Mouse (Mus musculus) testis, adult 2 months (tissue): ENCODE measurements around the gene Ncaph2. TPM values are rescaled to one million over a fixed set of nuclear protein-coding genes. Genes with fewer than 3 reads are reported as not detected.

ENCODE experiments used
- H3K27ac ChIP-seq: fragments of 200-500 bp; 2 replicates; pipeline ENCODE4 v1.5.1; 2012; ENCODE audit warnings: low read depth, low read length; ENCODE audit not compliant: control insufficient read depth, insufficient read depth
- H3K27me3 ChIP-seq: fragments of 200-500 bp; 2 replicates; pipeline ENCODE4 v1.6.1; 2012; ENCODE audit warnings: mild to moderate bottlenecking, low read length, moderate library complexity; ENCODE audit not compliant: control insufficient read depth, insufficient read depth
- H3K36me3 ChIP-seq: fragments of 200-500 bp; 2 replicates; pipeline ENCODE4 v1.6.1; 2012; ENCODE audit warnings: mild to moderate bottlenecking, low read length; ENCODE audit not compliant: control insufficient read depth, insufficient read depth
- H3K4me1 ChIP-seq: fragments of 200-500 bp; 2 replicates; pipeline ENCODE4 v1.6.1; 2012; ENCODE audit warnings: low read length; ENCODE audit not compliant: control insufficient read depth, insufficient read depth
- H3K4me3 ChIP-seq: fragments of 200-500 bp; 2 replicates; pipeline ENCODE4 v1.5.1; 2012; ENCODE audit warnings: low read depth, mild to moderate bottlenecking, low read length, moderate library complexity, mixed read lengths; ENCODE audit not compliant: control insufficient read depth
- CTCF ChIP-seq: fragments of 200-500 bp; IDR thresholded peaks from 2 replicates; pipeline ENCODE4 v1.5.1; 2012; ENCODE audit warnings: low read depth, mild to moderate bottlenecking, inconsistent platforms, low read length, moderate library complexity; ENCODE audit not compliant: control insufficient read depth, insufficient read depth, insufficient replicate concordance
- POLR2A ChIP-seq: fragments of 200-500 bp; IDR thresholded peaks from 2 replicates; pipeline ENCODE4 v1.6.1; 2012; ENCODE audit warnings: low read depth, mild to moderate bottlenecking, inconsistent platforms, low read length, moderate library complexity; ENCODE audit not compliant: control insufficient read depth
- polyA plus RNA-seq: library from polyadenylated mRNA; depleted of rRNA; stranded (reverse); fragments of >200 nt; gene quantifications from 2 replicates; pipeline ENCODE4 v1.2.3, GENCODE M21; 2012

Ncaph2 gene
- polyA plus RNA-seq, 1 experiment = 41.5 TPM

DNA sequence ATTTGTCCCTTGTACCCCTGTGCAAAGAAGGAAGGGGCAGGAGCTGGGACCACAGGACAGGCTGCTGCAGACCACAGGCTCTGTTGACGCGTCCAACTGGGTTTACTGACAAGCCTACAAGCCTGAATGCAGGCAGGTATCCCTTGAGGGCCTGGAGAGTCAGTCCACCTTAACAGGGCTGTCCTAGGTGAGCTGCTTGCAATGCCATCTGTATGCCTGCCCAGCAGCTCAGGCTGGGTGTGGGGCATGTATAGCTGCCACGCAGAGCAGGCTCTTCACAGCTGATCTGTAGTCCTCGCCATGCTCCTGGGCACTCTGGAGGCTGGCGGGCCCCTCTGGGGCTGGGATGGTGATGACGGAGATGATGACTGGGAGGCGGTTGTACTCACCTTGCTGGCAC lies 29.1 kb downstream of the Ncaph2 start, which contains the start of gene Klhdc7b:
Gene Klhdc7b, plus strand, starts transcription at position 301 of the 400 bp plus-strand sequence.
- Histone ChIP-seq H3K4me3 (no peak within 1 kb of the TSS), H3K27me3 (no peaks in the 10 kb centered on the region), H3K4me1 (peaks cover 7% of the 10 kb centered on the region), H3K27ac (no peak within 1 kb of the TSS), H3K36me3 (no peaks in the 10 kb centered on the region)
- TF ChIP-seq CTCF (no peak), POLR2A (no peak)

DNA sequence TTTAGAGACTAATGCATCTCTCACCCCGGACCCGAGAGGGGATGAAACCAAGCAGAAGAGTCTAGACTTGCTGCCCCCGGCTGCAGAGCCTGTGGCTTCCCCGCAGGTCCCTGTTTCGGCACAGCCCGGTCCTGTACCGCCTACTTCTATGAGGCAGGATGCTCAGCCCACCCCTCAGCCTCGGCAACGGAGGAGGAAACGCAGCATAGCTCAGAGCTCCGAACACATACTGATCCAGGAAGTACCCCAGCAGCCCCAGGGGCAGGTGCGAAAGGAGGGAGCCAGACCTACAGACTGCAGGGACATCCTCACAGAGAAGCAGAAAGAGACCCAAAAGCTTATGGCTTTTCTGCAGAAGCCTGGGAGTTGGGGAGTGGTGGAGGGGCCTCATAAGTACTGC lies 31.6 kb downstream of the Ncaph2 start:
- Histone ChIP-seq H3K36me3 (no peaks in the 10 kb centered on the region), H3K27ac (no peak overlapping the region), H3K4me3 (no peak overlapping the region), H3K4me1 (peaks cover 6% of the 10 kb centered on the region), H3K27me3 (no peaks in the 10 kb centered on the region)
- TF ChIP-seq CTCF = no peak
- no peak for TF ChIP-seq POLR2A

DNA sequence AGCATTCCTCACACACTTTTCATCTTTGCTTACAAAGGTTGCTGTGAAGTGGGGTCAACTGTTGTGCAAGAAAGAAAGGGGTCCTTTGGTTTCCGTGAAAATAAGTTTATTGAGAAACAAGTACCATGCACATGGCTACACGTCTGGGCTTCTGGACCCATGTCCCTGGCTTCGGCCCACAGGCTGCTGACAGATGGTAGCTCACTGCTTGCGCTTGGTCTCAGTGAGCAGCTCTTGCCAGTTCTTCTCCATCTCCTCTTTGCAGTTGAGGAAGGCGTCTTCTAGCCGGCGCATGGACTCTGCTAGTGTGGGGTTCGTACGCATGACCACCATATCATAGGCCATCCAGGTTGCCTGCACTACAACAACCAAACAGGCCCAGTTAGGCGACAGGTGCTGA lies 34.6 kb downstream of the Ncaph2 start:
- Histone ChIP-seq H3K27me3 (no peaks in the 10 kb centered on the region), H3K4me1 (peaks cover 6% of the 10 kb centered on the region), H3K27ac (no peak overlapping the region), H3K36me3 (no peaks in the 10 kb centered on the region), H3K4me3 (no peak overlapping the region)
- no peak for TF ChIP-seq CTCF
- no peak for TF ChIP-seq POLR2A

DNA sequence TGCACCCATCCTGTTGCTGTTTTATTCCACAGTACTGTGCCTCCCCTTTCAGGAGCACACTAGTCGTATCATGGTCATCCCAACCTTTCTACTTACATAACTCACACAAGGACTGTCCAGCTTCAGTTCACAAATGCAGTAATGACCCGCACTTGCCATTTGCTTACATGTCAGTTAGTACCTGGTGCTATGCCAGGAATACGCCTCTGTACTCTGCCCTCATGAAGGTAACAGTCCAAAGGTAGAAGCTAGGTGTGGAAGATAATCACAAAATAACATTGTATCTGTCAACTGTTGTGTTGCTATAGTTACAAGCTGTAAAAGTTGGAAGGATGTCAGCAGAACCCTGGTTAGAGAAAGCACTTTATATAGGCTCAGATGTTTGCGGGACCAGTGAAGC lies 41.4 kb downstream of the Ncaph2 start:
- no peak overlapping the region for H3K4me3 ChIP-seq
- TF ChIP-seq CTCF (no peak), POLR2A (no peak)
- H3K36me3 ChIP-seq = no peaks in the 10 kb centered on the region
- no peaks in the 10 kb centered on the region for H3K4me1 ChIP-seq
- H3K27ac ChIP-seq = no peak overlapping the region
- H3K27me3 ChIP-seq = no peaks in the 10 kb centered on the region

DNA sequence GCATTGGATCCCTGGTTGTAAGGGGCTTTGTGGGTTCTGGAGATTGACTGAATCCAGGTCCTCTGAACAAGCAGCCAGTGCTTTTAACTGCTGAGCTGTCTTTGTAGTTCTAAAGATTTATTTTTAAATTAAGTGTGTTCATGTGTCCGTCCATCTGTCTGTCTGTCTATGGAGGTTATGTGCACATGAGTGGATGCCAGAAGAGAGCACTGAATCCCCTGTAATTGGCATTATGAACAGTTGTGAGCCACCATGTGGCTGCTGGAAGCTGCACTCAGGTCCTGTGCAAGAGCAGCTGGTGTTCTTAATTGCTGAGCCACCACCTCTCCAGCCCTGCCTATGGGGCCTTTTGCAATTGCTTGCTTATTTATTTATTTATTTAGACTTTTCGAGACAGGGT lies 42.6 kb downstream of the Ncaph2 start:
- Histone ChIP-seq H3K4me3 (no peak overlapping the region), H3K27ac (no peak overlapping the region), H3K27me3 (no peaks in the 10 kb centered on the region), H3K36me3 (no peaks in the 10 kb centered on the region), H3K4me1 (no peaks in the 10 kb centered on the region)
- no peak for TF ChIP-seq CTCF
- TF ChIP-seq POLR2A = no peak

DNA sequence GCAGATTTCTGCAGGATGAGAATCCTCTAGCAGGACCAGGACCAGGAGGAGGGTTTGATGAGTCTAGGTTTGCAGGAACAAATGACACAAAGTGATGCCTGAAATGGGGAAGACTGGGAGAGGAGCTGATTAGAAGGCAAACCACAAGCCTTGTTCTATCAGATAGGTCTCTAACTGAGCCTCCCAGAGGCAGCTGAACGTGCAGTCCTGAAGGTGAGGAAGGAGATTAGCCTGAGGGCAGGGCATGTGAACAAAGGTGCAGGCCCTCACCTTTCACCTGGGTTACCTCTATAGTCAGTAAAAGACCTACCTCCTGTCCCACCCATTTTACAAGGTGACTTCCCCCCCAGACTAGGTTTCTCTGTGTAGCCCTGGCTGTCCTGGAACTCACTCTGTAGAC lies 44.2 kb downstream of the Ncaph2 start:
- H3K27me3 ChIP-seq = no peaks in the 10 kb centered on the region
- H3K36me3 ChIP-seq = no peaks in the 10 kb centered on the region
- H3K4me3 ChIP-seq = no peak overlapping the region
- no peak overlapping the region for H3K27ac ChIP-seq
- TF ChIP-seq CTCF (no peak), POLR2A (no peak)
- no peaks in the 10 kb centered on the region for H3K4me1 ChIP-seq

DNA sequence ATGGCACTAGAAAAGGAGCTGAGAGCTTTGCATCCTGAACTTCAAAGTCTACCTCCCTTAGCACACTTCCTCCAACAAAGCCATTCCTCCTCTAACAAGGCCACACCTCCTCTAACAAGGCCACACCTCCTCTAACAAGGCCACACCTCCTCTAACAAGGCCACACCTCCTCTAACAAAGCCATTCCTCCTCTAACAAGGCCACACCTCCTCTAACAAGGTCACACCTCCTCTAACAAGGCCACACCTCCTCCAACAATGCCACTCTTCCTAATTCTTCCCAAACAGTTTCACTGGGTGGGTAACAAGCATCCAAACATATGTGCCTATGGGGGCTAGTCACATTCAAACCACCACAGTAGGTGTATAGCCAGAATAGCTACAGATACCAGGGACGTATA lies 47.0 kb downstream of the Ncaph2 start:
- Histone ChIP-seq H3K4me1 (no peaks in the 10 kb centered on the region), H3K27ac (no peak overlapping the region), H3K27me3 (no peaks in the 10 kb centered on the region), H3K4me3 (no peak overlapping the region), H3K36me3 (no peaks in the 10 kb centered on the region)
- TF ChIP-seq POLR2A (no peak), CTCF (no peak)

DNA sequence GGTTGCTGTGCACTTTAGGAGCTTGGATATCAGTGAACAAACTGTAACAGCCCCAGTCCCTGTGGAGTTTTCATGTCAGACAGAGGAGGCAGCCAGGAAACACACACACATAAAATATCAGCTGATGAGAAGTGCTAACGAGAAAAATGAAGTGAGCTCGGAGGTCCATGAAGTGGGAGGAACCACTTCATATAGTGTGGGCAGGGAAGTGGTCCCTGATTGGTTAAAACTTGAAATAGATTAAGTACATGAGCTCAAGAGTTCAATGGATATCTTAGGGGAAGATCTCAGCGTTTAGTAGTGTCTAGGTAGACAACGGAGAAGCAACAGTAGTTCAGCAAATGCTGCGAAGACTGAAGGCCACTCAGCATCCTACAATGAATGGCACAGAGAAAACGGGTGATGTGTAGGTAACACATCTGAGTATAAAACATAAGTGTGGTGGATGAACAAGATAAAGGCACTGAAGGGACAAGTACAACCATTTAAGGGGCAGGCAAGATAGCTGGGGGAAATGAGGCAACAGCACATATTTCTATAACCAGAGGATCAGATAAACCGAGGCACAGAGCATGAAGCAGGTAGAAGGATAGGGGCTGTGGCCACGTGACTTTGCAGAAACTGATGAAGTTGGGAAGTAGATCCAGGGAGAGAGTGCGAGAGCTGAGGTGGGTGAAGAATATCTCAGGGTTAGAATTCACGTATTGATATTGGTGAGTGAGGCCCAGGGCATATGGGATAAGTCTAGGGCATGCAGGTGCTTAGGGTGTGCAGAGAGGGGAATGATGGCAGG lies 49.5 kb downstream of the Ncaph2 start:
- no peak for TF ChIP-seq CTCF
- TF ChIP-seq POLR2A = no peak
- Histone ChIP-seq H3K4me3 (no peak overlapping the region), H3K36me3 (no peaks in the 10 kb centered on the region), H3K27me3 (no peaks in the 10 kb centered on the region), H3K27ac (no peak overlapping the region), H3K4me1 (peaks cover 4% of the 10 kb centered on the region)
